Mouse (Mus musculus): ENCODE results near the gene Ly6g6d.

GRCm38 (mm10) chr17:35080248-35080647 is 2.4 kb upstream of the Ly6g6d start:
- TF ChIP-seq CTCF (conservative IDR thresholded peaks at IDR 0.05; ENCODE audit: insufficient read depth, insufficient read length, low read depth, low read length) (no peak), POLR2A (IDR thresholded peaks at IDR 0.05; ENCODE audit: low read depth, low read length) (no peak)

All from kidney, adult 2 months (tissue).